Mouse (Mus musculus) brain, embryonic 14.5 days (tissue): ENCODE results near the gene Dus2.

ENCODE experiments used
- CTCF ChIP-seq: fragments of 200-500 bp; IDR thresholded peaks from 2 replicates; pipeline ENCODE4 v1.5.1; 2012; ENCODE audit warnings: inconsistent platforms, mild to moderate bottlenecking, moderate library complexity, borderline replicate concordance; ENCODE audit not compliant: insufficient read depth, insufficient read length; ENCODE audit errors: extremely low read depth
- POLR2A ChIP-seq: fragments of 200-500 bp; IDR thresholded peaks from 2 replicates; pipeline ENCODE4 v1.6.1; 2012; ENCODE audit warnings: mild to moderate bottlenecking, inconsistent platforms, borderline replicate concordance; ENCODE audit not compliant: poor library complexity, insufficient read depth, insufficient read length, severe bottlenecking; ENCODE audit errors: extremely low read depth

- TF ChIP-seq POLR2A (no peak), CTCF (no peak)
These were observed 21.8 kb upstream of the Dus2 start for GRCm38 (mm10) chr8:105969367-105969766.
